Mouse (Mus musculus): ENCODE results near the gene Ubtd1.

DNA sequence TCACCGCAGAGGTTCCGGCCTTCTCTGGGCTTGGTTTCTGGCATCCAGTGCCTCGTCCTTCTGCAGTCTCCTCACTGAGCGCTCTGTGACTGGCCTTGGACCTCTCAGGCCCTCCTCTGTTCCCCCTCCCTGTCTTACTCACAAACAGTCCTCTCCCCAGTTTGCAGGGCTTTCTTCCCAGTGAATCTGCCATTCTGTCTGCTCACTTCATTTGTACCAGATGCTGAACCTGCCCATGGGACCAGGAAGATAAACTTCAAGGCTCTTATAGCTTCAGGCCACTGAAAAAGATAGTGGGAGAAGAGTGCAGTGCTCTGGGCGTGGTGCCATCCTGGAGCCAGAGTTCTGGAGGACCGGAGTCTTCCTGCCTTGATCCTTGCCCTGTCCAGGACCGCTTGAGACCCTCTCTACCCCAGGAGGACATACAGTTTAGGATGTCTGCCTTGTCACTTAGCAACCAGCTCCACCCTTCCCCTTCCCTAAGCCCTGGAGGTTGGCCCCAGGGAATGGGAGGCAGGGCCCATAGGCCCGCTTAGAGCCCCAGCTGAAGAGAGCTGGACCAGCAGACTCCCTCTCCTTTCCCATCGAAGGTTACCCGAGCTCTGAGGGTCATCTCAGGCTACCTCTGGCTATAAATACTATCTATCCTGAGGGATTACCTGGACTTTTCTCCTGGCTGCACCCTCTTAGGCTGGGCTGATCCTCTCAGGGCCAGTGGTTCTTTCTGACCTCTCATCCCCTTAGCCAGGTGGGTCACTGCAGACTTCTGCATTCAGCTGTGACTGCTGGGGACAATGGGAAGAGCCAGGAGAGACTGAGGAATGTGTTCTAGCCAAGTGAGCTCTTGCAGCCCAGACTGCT is 40.3 kb downstream of the Ubtd1 start:
- TF ChIP-seq CTCF (IDR thresholded peaks at IDR 0.05; ENCODE audit: low read depth) = no peak
- TF ChIP-seq EP300 (optimal IDR thresholded peaks at IDR 0.05) = no peak
